Mouse (Mus musculus) small intestine, adult 2 months (tissue): Measurements from ENCODE around the gene Nyap2.

ENCODE experiments used
- CTCF ChIP-seq: fragments of 200-500 bp; IDR thresholded peaks from 2 replicates; pipeline ENCODE4 v1.5.1; 2012; ENCODE audit warnings: low read depth, mild to moderate bottlenecking, control low read depth, inconsistent platforms, low read length, moderate library complexity, mixed read lengths; ENCODE audit not compliant: insufficient replicate concordance, insufficient read length; ENCODE audit errors: extremely low read depth
- POLR2A ChIP-seq: fragments of 200-500 bp; IDR thresholded peaks from 2 replicates; pipeline ENCODE4 v1.6.1; 2012; ENCODE audit warnings: low read depth, mild to moderate bottlenecking, control low read depth, inconsistent platforms, low read length, moderate library complexity

- TF ChIP-seq CTCF (no peak), POLR2A (no peak)
Measured at GRCm38 (mm10) chr1:81092886-81093285, 16.1 kb downstream of the Nyap2 start.
